Mouse (Mus musculus) spleen, adult 2 months (tissue): Measurements from ENCODE around the gene Mlxipl.

ENCODE experiments used
- CTCF ChIP-seq: fragments of 200-500 bp; IDR thresholded peaks from 2 replicates; pipeline ENCODE4 v1.5.1; 2011; ENCODE audit warnings: mild to moderate bottlenecking, inconsistent platforms; ENCODE audit not compliant: insufficient read depth, insufficient read length, insufficient replicate concordance; ENCODE audit errors: extremely low read depth
- POLR2A ChIP-seq: fragments of 200-500 bp; IDR thresholded peaks from 2 replicates; pipeline ENCODE4 v1.6.1; 2011; ENCODE audit warnings: low read depth, low read length, inconsistent platforms

DNA sequence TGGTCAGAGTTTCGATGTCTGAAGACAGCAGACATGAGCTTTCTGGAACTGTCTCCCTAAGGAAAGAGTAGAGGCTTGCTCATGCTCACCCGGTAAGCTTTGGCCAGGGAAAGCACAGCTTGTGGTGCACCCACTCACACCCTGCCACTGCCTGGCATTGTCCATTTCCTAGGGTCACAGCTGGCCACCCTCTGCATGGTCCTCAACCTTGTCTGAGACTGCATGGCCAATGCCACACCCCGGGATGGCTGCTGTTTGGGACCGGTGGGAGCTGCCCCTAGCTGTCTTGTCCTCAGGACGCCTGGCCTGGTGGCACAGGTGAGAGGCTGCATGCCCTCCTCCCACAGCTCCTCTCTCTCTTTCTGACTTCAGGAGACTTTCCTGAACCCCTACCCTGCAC lies 41.2 kb upstream of the Mlxipl start:
- TF ChIP-seq POLR2A (no peak), CTCF (no peak)
